Mouse (Mus musculus) embryo, embryonic 10.5 days (tissue): ENCODE data around the gene Rpap3.
"Not testable (repeated sequence)": the region's sequence is repeated elsewhere in the genome, so short reads cannot be mapped to it uniquely, and the experiment has no call there.

Experiments
- DNase-seq: peaks from one replicate; pipeline ENCODE4 v3.0.0-alpha.2; 2015; ENCODE audit warnings: low spot score

Rpap3 gene

DNA sequence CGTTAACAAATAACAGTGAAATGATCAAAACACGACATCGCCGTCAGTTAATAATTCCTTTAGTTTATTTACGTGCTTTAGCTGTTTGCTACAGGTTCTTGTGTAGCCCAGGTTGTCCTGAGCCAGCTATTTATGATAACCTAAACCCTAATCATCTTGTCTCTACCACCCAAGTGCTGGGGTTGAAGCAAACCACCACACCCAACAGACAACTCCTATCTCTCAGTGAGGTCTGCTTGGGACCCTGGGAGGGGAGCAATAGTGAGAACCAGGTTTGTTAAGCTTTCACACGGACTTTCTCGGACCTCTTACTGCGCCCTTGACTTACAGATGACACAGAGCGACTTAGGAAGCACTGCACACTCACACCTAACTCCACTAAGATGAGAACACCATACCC is 21.5 kb downstream of the Rpap3 start:
- no peak for DNase-seq

DNA sequence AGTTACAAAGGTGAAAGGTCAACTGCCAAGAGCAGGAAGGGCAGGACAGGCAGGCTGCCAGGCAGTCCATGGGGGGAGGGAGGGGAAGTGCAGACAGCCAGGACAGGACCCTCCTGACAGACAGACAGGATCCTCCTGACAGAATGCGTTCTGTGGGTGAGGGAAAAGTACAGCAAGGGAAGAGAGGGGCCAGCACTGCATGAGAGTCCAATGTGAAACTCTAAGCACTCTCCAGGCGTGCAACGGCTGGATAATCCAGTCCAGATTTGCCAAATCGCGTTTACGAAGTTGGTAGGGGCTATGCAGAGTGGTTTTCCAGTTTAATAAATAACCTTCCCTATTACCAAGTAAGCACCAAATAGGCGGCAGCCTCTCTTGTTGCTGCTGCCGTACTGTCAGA is 23.6 kb downstream of the Rpap3 start:
- no peak for DNase-seq

DNA sequence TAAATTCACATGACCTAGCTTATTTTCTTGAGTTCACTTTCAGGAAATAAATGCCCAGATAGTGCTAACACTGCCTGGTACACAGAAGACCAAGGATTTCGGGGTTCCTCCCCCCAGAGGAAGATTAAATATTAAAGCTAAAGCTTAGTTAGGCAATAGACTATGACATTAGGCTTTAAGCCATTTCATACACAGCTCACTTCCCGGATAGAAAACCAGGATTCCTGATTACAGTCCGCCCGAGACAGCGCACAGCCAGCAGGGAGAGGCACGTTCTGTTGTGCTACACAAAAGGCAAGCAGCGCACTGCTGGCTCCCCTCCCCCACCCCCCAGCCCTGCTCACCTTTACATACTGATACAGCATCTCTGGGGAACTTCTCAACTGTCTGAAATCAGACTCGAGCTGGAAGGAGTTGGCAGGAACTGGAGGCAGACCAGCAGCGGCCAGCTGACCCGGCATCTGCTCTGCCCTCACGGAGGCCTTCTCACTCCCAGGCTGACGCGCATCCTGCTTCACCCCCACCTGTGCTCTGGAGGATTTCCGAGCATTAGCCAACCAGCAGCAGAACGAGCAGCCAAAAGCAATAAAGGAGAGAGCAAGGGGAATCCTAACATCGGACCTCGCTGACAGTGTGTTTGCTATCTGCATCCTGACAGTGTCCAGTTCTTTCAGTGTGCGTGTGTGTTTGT is 25.5 kb downstream of the Rpap3 start:
- DNase-seq: no peak

DNA sequence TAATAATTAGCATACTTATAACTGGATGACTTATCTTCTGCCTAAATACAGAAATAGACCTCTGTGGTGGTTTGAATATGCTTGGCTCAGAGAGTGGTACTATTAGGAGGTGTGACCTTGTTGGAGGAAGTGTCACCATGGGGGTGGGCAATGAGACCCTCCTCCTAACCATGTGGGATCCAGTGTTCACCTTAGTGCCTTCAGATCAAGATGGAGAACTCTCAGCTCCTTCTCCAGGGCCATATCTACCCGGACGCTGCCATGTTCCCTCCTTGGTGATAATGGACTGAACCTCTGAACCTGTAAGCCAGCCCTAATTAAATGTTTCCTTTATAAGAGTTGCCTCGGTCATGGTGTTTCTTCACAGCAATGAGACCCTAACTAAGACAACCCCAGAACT is 28.3 kb downstream of the Rpap3 start:
- DNase-seq: no peak

DNA sequence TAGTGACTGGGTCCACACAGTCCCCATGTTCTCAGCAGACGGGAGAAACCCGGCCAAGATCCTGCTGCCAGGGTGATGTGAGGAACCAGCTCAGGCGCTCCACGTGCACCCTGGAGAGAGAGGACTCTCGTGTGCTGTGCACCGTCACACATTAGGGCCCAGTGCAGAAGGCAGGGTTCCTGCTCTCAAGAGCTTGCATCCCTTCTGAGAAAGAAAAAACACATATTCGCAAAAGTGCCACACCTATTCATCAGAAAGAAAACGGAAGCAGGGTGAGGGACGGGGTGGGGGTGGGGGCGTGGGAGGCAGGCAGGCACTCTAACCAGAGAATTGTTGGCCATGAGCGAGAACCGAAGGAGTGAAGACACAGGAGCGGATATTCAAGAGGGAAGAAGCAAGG is 29.7 kb downstream of the Rpap3 start:
- no peak for DNase-seq

DNA sequence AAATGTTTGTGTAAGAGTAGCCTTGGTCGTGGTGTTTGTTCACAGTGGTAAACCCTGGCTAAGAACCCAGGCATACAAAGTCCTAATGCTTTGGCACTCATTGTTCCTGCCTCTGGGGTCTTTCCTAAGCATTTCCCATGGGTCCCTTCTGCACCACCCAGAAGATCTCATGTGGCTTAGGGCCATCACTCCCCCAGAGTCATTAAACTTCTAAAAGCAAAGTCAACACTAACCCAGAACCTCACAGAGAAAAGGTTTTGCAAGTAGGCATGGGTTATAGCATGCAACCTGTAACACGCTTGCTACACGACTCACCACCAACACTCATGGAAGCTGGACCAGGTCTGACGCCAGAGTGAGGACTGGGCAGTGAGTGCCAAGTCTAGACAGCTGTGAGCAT is 31.2 kb downstream of the Rpap3 start:
- DNase-seq: no peak

DNA sequence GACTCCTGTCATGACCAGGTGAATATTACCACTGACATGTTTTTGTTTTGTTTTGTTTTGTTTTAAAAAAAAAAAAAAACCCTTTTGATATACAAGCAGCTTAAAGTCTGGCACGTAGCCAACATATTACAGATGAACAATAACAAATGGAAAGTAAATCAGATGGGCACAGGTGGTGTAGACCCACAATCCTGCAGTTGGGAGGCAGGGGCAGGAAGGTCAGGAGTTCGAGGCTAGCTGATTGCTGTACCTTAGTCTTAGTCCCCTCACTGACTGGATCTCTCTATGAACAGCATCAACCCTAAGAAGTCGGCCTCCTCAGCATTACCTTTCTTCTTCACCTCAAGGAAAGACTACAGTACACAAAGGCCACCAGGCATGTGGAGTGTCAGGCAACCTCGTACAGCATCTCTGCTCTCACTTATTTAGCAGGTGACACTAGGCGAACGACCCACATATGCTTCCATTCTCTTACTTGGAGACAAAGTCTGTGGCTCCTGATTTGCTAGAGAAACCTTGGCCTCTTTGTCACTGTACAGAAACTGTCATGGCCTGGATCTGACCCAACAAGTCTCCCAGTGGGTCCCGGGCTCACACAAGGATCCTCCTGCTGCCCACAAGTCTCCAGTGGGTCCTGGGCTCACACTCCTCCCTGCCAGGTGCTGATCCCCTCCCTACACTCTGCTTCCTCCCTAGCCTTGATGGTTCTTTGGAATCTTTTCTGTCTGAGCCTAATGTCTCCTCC is 32.2 kb downstream of the Rpap3 start:
- no peak for DNase-seq

DNA sequence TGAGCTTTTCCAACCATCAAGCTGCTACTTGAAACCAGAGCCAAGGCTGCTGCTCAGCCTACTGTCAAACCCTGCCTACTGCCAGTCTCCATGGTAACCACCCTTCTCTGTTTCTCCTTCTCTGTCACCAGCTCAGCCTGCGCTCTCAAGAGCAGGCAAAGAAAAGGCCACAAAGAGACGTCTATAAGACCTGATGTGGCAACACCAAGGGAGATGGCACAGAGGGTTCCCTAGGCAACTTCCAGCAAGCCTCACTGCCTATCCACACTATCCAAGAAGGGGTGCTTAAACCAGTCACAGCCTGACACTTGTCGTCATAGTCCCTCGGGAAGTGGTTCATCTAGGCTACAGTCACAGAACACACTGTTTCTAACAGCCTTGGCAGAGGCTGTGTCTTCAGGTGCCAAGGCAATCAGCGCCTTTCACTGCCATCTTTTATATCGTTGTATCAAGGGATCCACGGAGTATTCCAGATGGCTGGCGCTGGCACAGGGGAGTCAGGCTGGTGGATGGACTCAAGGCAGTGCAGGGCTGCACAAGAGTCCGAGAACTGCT is 33.3 kb downstream of the Rpap3 start:
- DNase-seq: peak; percentile 38

DNA sequence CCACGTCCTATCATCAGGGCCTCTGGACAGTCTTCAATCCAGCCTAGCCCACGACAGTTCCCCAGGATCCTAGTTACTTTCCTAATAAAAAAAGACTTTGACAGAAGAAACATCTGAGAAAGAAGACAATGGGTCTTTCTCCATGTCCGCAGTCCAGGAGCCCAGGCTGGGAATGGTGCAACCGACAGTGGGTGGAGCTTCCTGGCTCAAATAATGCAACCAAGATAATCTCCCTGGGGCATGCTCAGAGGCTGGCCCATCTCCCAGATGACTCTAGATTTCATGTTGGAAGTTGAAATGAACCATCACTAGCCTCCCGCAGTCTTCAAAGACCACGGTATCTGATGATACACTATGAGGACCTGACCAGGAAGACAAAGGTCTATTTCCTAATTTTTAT is 35.1 kb downstream of the Rpap3 start:
- no peak for DNase-seq

DNA sequence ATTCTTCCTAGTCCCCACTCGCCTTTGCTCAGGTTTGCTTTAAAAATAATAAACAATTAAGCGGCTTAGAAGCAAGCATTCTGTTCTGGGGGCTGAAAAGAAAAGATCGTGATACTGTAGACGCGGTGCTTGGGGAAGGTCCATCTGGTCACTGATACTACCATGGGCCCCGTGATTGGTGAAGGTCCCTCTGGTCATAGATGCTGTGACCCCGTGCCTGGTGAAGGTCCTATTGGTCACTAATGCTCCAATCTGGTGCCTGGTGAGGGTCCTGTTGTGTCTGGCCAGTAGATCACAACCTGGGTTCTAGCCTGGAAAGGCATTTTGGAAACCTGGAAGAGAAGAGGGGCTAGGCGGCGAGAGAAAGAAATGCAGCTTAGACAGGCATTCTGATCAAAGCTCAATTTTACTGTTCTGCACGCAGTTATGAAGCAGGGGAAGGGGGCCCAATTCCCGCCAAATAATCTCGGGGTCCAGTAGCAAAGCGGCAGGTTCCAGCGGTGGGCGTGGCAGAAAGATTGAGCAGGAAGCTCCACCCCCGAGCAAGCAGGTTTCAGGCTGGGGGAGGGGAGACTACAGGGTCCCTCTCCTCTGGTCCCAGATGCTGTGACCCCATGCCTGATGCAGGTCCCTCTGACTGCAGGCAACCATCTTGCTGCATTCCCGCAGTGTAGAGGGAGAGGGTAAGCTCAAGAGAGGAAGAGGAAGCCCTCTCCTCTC is 37.3 kb downstream of the Rpap3 start:
- DNase-seq: not testable (repeated sequence)

DNA sequence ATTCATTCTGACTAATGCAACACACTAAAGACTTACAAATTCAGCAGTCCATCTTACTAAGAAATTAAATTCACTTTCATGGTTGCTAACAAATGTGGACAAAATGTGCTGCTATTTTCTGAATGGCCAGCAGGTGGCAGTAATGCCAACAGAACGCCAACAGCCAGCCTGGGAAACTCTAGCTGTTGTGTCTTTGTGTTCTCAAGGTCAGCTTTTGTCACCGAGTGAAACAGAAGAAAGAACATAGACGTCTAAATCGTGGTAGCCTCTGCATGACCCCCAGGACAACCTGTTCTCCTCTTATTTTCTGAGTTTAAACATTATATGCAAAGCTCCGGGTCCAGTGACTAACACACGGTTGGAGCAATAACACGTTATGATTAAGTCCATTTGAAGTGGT is 38.2 kb downstream of the Rpap3 start:
- peak; percentile 91 for DNase-seq

DNA sequence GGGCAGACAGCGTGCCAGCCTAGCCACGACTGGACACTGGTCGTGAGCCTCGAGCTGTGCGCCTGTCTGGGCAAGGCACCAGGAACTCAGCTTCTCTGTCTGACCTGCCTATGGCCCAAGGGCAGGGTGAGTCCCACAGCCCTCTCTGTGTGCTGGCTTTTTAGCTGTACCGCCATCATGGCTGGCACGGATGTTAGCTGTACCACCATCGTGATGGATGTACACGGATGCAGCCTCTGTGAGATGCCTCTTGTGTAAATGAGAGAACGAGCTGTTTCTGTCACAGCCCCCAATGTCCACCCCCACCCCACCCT is 39.2 kb downstream of the Rpap3 start:
- DNase-seq: no peak

DNA sequence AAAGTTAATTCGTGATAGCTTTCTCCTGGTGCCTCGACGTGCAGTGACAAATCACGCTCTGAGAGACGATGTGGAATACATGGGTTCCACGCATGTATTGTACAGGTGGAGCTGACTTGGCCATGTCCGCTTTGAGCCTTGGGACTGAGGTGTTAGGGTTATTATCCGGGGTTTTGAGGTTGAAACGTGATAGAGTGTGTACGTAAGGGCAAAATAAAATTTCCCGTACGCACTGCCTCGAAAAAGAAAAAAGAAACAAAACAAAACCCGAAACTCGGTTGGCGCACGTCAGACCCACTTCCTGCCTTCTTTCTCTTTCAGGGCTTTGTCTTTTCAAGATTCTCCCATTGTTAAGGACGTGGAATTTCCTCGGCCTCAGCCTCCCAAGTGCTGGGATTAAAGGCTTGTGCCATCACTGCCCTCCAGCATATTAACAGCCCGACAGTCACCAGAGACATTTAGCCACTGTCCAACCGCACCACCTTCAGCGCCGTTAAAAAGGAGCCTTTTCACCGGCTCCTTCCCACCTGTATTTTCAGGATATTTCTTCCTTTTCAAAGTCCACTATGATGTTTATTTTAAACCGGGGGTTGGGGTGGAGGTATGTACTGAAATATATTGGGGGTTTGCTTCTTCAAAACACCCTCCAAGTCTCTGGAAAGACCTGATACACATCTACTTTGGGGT is 39.7 kb downstream of the Rpap3 start:
- no peak for DNase-seq

DNA sequence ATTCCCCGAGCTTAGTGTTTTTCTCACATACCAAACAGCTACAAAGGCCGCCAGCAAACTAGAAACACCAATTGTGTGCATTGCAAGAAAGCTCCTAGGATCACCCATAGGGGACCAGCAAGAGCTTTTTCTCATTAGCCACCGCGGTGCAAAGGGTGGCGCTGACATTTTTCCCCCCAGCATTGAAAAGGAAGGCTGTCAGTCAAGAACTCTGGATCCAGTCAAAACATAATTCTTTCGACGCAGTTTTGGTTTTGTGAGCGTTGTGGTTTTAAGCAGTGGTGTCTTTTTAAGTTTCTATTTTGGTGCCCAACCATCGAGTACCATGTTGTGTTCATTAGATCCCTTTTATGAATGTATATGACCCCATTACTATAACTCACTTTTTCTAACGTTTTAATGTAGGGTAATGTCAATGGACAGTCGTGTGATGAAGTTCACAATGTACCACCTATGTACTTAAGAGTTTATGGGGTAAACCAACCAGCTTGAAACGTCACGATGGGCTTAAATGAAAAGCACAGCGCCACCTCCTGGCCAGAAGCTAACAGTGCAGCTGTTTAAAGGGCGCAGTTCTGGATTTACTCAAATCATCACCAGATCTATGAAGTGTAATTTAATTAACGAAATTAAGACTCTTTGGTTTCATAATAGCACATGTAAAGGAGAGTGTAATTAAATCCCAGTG is 40.5 kb downstream of the Rpap3 start:
- peak; percentile 59 for DNase-seq

DNA sequence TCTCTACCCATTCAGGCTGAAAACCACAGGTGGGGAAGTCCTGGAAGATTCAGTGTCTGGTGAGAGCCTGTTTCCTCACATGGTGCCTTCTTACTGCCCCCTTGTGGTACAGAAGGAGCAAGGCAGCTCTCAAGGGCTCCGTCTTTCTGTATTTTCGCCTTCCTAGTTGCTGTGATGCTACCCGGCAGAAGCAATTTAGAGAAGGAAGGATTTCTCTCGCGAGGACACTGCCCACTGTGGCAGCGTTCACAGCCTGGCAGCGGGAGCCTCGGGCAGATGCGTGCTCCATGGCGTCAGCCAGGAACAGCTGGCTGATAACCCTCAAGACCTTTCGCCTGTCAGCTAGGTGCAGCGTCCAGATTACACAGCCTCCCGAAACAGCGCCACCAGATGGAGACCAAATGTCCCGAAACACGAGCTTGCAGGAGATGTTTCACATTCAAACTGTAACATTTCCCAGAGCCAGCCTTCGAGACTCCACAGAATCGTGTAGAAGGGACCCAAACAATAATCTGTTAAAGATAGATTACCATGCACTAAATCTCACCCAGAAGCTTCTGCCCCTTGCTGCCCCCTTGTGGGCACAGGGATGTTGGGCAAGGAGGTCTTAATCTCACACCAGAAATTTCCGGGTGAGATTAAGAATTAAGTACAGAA is 41.7 kb downstream of the Rpap3 start:
- DNase-seq: peak; percentile 88

DNA sequence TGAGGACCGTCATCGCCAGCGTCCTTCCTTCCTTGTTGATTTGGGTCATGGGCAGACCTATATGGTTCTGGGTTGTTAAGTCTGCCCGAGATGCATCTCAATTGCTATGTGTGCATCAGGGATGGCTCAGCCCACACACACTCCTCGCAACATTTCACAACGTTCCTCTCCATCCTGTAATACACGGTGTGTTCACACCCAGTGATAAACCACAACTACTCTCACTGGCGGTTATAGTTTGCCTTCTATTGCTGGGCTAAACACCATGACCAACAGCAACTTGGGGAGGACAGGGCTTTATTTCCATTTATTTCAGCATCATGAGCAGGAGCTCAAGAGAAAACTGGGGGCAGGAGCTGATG is 46.9 kb downstream of the Rpap3 start:
- no peak for DNase-seq

DNA sequence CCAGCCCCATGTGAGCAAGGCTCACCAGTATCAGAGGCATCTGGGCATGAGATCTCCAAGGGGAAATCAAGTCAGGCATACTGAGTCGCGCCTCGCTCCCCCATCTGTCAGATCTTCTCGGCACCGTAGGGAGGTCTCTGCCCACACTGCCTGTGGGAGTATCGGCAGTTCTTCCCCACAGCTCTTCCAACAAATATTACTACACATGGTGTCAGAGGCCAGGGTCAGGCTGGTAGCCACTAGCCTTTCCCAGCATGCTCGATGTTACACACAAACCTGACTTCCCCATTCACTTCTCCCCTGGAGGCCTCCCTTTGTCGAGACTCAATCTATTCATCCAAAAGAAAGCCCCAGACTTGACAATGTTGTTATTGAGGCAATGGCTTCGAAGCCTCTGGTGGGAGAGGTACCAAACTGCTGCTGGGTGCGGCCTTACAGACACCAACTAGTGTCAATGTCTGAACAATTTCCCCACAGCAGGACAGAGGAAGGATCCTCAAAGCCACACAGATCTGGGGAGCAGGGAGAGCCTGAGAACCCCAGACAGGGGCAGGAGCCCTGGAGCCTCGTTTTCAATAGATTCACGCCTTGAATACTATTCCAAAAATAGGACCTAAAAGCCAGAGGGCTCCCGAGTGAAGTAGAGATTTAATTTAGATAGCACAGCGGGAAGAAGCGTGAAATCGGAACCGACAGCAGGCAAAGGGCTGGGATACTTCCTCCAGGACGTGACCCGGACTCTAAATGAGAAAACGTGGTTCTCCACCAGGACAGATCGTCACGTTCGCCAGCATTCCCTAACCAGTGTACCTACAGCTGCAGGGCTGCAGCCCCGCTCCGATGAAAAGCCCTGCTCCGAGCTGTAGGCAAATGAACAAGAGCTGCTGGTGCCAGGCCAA is 47.5 kb downstream of the Rpap3 start:
- no peak for DNase-seq

DNA sequence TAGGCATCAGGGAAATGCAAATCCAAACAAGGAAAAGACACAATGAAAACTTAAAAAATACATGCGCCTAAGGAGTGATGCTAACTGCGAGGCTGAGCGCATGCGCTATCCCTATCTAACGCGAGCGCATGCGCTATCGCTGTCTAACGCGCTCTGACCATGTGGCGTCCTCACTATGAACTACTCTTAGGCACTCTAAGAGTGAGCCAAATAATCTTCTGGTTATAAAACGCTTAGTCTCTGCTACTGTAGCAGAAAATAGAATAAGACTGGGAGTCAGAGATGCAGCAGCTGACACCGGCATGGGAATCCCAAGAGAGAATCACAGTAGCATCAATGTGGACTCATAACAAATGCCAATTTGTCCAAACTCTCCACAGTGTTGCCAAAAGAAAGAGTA is 48.2 kb downstream of the Rpap3 start:
- no peak for DNase-seq

DNA sequence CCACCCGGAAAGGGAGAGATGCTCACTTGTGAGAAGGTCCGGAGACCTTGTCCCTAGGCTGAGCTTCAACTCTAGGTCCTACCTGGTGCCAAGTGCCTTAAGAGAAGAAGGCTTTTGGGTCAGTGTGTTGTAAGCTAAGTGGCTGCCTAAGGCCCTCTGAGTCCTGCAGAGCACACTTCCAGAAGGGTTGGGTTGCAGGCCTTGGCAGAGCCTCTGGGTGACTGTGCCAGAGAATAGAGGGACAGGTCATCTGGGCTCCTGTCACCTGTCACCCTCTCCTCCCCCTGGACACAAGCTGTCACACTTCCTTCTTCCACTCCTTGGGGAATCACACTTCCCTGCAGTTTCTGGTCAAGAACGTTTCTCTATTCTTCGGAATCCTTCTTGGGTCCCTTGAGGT is 55.9 kb downstream of the Rpap3 start:
- no peak for DNase-seq

DNA sequence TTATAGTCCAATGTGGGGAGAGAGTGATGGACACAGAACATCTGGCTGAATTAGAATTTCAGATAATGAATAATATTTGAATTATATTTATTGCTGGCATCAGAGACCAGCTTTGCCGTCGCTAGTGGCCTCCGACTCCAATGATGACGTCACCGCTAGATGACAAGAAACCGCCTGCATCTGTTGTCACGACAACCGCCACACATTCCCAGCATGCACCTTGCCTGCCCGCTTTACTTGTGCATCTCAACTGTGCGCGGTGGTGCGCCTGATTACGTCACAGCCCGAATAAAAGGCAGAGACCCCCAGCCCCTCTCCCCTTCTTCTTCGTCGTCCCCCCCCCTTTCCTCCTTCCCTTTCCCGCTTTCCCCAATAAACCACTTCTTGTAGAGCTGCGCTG is 57.4 kb downstream of the Rpap3 start:
- no peak for DNase-seq
